Mouse (Mus musculus): ENCODE measurements around the gene Gm21762. TPM values are rescaled to one million over a fixed set of nuclear protein-coding genes. Genes with fewer than 3 reads are reported as not detected.
"Not testable (repeated sequence)": the region's sequence is repeated elsewhere in the genome, so short reads cannot be mapped to it uniquely, and the experiment has no call there.

Gm21762 gene
- polyA plus RNA-seq, 1 experiment from 2014 or later = not detected

GRCm38 (mm10) chr13:120196189-120196821, 19.4 kb downstream of the Gm21762 start:
- H3K4me3 ChIP-seq (replicated peaks); H3K27ac ChIP-seq; H3K4me2 ChIP-seq; H3K9me3 ChIP-seq; H3K27me3 ChIP-seq; H3K9ac ChIP-seq (replicated peaks); H3K36me3 ChIP-seq; H3K4me1 ChIP-seq (replicated peaks); ATAC-seq (ENCODE audit: insufficient number of reproducible peaks, insufficient read depth, low FRiP score, low TSS enrichment, low read depth): not testable (repeated sequence)
- WGBS = 76% methylated on average over 7 of the region's 8 CpGs

GRCm38 (mm10) chr13:120172133-120172532, 43.6 kb downstream of the Gm21762 start, which contains the start of gene Gm21818:
Gene Gm21818, plus strand, starts transcription at chr13:120172433.
- not testable (repeated sequence) for H3K27me3 ChIP-seq; H3K4me1 ChIP-seq (replicated peaks); H3K9me3 ChIP-seq; H3K27ac ChIP-seq; H3K4me3 ChIP-seq (replicated peaks); ATAC-seq (ENCODE audit: insufficient number of reproducible peaks, insufficient read depth, low FRiP score, low TSS enrichment, low read depth); H3K9ac ChIP-seq (replicated peaks); H3K36me3 ChIP-seq; H3K4me2 ChIP-seq
- WGBS = 76% methylated on average over 4 of the region's 4 CpGs

- H3K4me3 ChIP-seq (replicated peaks); ATAC-seq (ENCODE audit: insufficient number of reproducible peaks, insufficient read depth, low FRiP score, low TSS enrichment, low read depth); H3K27me3 ChIP-seq; H3K4me2 ChIP-seq; H3K9me3 ChIP-seq; H3K4me1 ChIP-seq (replicated peaks); H3K36me3 ChIP-seq; H3K9ac ChIP-seq (replicated peaks); H3K27ac ChIP-seq: not testable (repeated sequence)
- WGBS = 54% methylated on average over 5 of the region's 5 CpGs
These were observed 47.4 kb downstream of the Gm21762 start for GRCm38 (mm10) chr13:120168301-120168700.

Other genes with a start within 250 kb of the Gm21762 start
- gene Gm36079, start 188.9 kb downstream of the Gm21762 start, polyA plus RNA-seq (2016; fragmentation: Nextera tagmentation; extraction: Ambion mirVana) = not detected in 2 replicates
- gene Gm21188, start 163.8 kb downstream of the Gm21762 start, polyA plus RNA-seq (2016; fragmentation: Nextera tagmentation; extraction: Ambion mirVana) = not detected in 2 replicates
- gene Gm20767, start 75.7 kb downstream of the Gm21762 start, polyA plus RNA-seq (2016; fragmentation: Nextera tagmentation; extraction: Ambion mirVana) = not detected in 2 replicates
- not detected in 2 replicates for gene Gm21818, start 43.5 kb downstream of the Gm21762 start, polyA plus RNA-seq (2016; fragmentation: Nextera tagmentation; extraction: Ambion mirVana)
- gene Gm21731, start 23.2 kb upstream of the Gm21762 start, polyA plus RNA-seq (2016; fragmentation: Nextera tagmentation; extraction: Ambion mirVana) = not detected in 2 replicates
- not detected in 2 replicates for gene AF067061, start 47.2 kb upstream of the Gm21762 start, polyA plus RNA-seq (2016; fragmentation: Nextera tagmentation; extraction: Ambion mirVana)
- 0.35 TPM in 1 of 2 replicates, not detected in the other for gene BC147527, start 84.4 kb upstream of the Gm21762 start, polyA plus RNA-seq (2016; fragmentation: Nextera tagmentation; extraction: Ambion mirVana)
- not detected in 2 replicates for gene Tcstv3, start 100.9 kb upstream of the Gm21762 start, polyA plus RNA-seq (2016; fragmentation: Nextera tagmentation; extraction: Ambion mirVana)